Mouse (Mus musculus) midbrain, postnatal 0 days (tissue): ENCODE measurements around the gene Dennd5b. TPM values are rescaled to one million over a fixed set of nuclear protein-coding genes. Genes with fewer than 3 reads are reported as not detected.
A peak's percentile ranks its signal among the peaks of the same experiment; 100 is the strongest.

Experiments
- ATAC-seq: fragments of 200-750 bp; cut with Nextera tagmentation; 2 replicates; pipeline ENCODE4 v1.8.0; 2017; ENCODE audit warnings: moderate number of reproducible peaks, mild to moderate bottlenecking, moderate TSS enrichment, moderate library complexity; ENCODE audit not compliant: low FRiP score
- DNase-seq: peaks from one replicate; pipeline ENCODE4 v3.0.0-alpha.2; 2015; ENCODE audit warnings: low spot score
- H3K27ac ChIP-seq: fragments of 300-500 bp; sonication (generic); 2 replicates; pipeline ENCODE4 v1.5.1; 2014; ENCODE audit warnings: low read depth, mild to moderate bottlenecking, low read length, mixed read lengths
- H3K27me3 ChIP-seq: fragments of 300-500 bp; sonication (generic); 2 replicates; pipeline ENCODE4 v1.6.1; 2014; ENCODE audit warnings: low read length, control low read depth, mixed read lengths; ENCODE audit not compliant: insufficient read depth
- H3K36me3 ChIP-seq: fragments of 300-500 bp; sonication (generic); 2 replicates; pipeline ENCODE4 v1.6.1; 2014; ENCODE audit warnings: low read length, control low read depth, mixed read lengths; ENCODE audit not compliant: insufficient read depth
- H3K4me1 ChIP-seq: fragments of 300-500 bp; sonication (generic); 2 replicates; pipeline ENCODE4 v1.6.1; 2014; ENCODE audit warnings: mild to moderate bottlenecking, control low read depth, antibody characterized with exemption, low read length, mixed read lengths; ENCODE audit not compliant: insufficient read depth
- H3K4me2 ChIP-seq: fragments of 300-500 bp; sonication (generic); 2 replicates; pipeline ENCODE4 v1.6.1; 2014; ENCODE audit warnings: low read depth, mild to moderate bottlenecking, low read length, mixed read lengths; ENCODE audit not compliant: poor library complexity, severe bottlenecking
- H3K4me3 ChIP-seq: fragments of 300-500 bp; sonication (generic); 2 replicates; pipeline ENCODE4 v1.5.1; 2014; ENCODE audit warnings: low read depth, mild to moderate bottlenecking, low read length, moderate library complexity
- H3K9ac ChIP-seq: fragments of 300-500 bp; sonication (generic); replicated peaks from 2 replicates; pipeline ENCODE4 v1.6.1; 2014; ENCODE audit warnings: mild to moderate bottlenecking, low read length, moderate library complexity, mixed read lengths; ENCODE audit not compliant: poor library complexity, severe bottlenecking
- H3K9me3 ChIP-seq: fragments of 300-500 bp; sonication (generic); 2 replicates; pipeline ENCODE4 v1.6.1; 2016; ENCODE audit warnings: low read length, control low read depth
- CTCF ChIP-seq: IDR thresholded peaks from 2 replicates; pipeline ENCODE4 v1.5.1; 2016; ENCODE audit warnings: antibody characterized with exemption, mild to moderate bottlenecking
- WGBS: fragments of 180-500 bp; shearing (Covaris S2); extraction: QIAGEN DNeasy Blood & Tissue Kit; methylation state at CpG from one replicate; pipeline ENCODE4 v1.1.7; 2014; 5-methylcytosine and 5-hydroxymethylcytosine counted together
- polyA plus RNA-seq: library from polyadenylated mRNA; unstranded; fragments of >200 nt; fragmentation: Nextera tagmentation; extraction: Ambion mirVana; gene quantifications from 2 replicates; pipeline ENCODE4 v1.2.1, GENCODE M21; 2015
- total RNA-seq: library from RNA; depleted of rRNA; stranded (reverse); fragments of >200 nt; gene quantifications from 2 replicates; pipeline ENCODE4 v1.2.3, GENCODE M21; 2014

Gene Dennd5b
- total and polyA plus RNA-seq, 2 experiments from 2014 or later = 11.0 to 47.1 TPM

- Histone ChIP-seq H3K9ac (no peak overlapping the region), H3K4me2 (no peak overlapping the region), H3K4me1 (no peaks in the 10 kb centered on the region), H3K27ac (no peak overlapping the region), H3K27me3 (no peaks in the 10 kb centered on the region), H3K36me3 (no peaks in the 10 kb centered on the region), H3K9me3 (no peaks in the 10 kb centered on the region), H3K4me3 (no peak overlapping the region)
- ATAC-seq = no peak
- peak; percentile 24 for DNase-seq
- 71% methylated on average over 4 of the region's 4 CpGs for WGBS
- peak; percentile 55 for TF ChIP-seq CTCF
Observed at GRCm38 (mm10) chr6:149126675-149127074, 25.2 kb upstream of the Dennd5b start.

- no peaks in the 10 kb centered on the region for H3K4me1 ChIP-seq
- no peaks in the 10 kb centered on the region for H3K27me3 ChIP-seq
- DNase-seq (no peak), ATAC-seq (no peak)
- H3K27ac ChIP-seq = no peak overlapping the region
- no peak overlapping the region for H3K4me2 ChIP-seq
- H3K4me3 ChIP-seq = no peak overlapping the region
- no peaks in the 10 kb centered on the region for H3K9me3 ChIP-seq
- 92% methylated on average over 3 of the region's 3 CpGs for WGBS
- H3K9ac ChIP-seq = no peak overlapping the region
- no peak for TF ChIP-seq CTCF
- no peaks in the 10 kb centered on the region for H3K36me3 ChIP-seq
Observed at GRCm38 (mm10) chr6:149123042-149123441, 21.6 kb upstream of the Dennd5b start.

GRCm38 (mm10) chr6:149119853-149120252 lies 18.4 kb upstream of the Dennd5b start:
- Histone ChIP-seq H3K4me3 (no peak overlapping the region), H3K27me3 (no peaks in the 10 kb centered on the region), H3K4me2 (no peak overlapping the region), H3K4me1 (no peaks in the 10 kb centered on the region), H3K9ac (no peak overlapping the region), H3K27ac (no peak overlapping the region), H3K9me3 (no peaks in the 10 kb centered on the region), H3K36me3 (no peaks in the 10 kb centered on the region)
- ATAC-seq (peak; percentile 52; the same call in 1 of the 2 replicates), DNase-seq (peak; percentile 85)
- TF ChIP-seq CTCF = peak; percentile 90
- 38% methylated on average over 2 of the region's 2 CpGs for WGBS

GRCm38 (mm10) chr6:149118935-149119334 lies 17.5 kb upstream of the Dennd5b start:
- Histone ChIP-seq H3K27me3 (no peaks in the 10 kb centered on the region), H3K9ac (no peak overlapping the region), H3K27ac (no peak overlapping the region), H3K4me3 (no peak overlapping the region), H3K4me2 (no peak overlapping the region), H3K36me3 (no peaks in the 10 kb centered on the region), H3K4me1 (no peaks in the 10 kb centered on the region), H3K9me3 (no peaks in the 10 kb centered on the region)
- DNase-seq (no peak), ATAC-seq (no peak)
- no peak for TF ChIP-seq CTCF
- WGBS = 82% methylated on average over 2 of the region's 2 CpGs

- DNase-seq (no peak), ATAC-seq (no peak)
- H3K9ac ChIP-seq = no peak overlapping the region
- no peak for TF ChIP-seq CTCF
- H3K4me3 ChIP-seq = no peak overlapping the region
- H3K9me3 ChIP-seq = no peaks in the 10 kb centered on the region
- no peaks in the 10 kb centered on the region for H3K27me3 ChIP-seq
- H3K4me1 ChIP-seq = no peaks in the 10 kb centered on the region
- H3K27ac ChIP-seq = no peak overlapping the region
- no peak overlapping the region for H3K4me2 ChIP-seq
- no peaks in the 10 kb centered on the region for H3K36me3 ChIP-seq
Observed at GRCm38 (mm10) chr6:149116992-149117391, 15.5 kb upstream of the Dennd5b start.

GRCm38 (mm10) chr6:149108909-149109308 lies 7.4 kb upstream of the Dennd5b start:
- ATAC-seq (no peak), DNase-seq (no peak)
- no peaks in the 10 kb centered on the region for H3K4me1 ChIP-seq
- H3K4me2 ChIP-seq = no peak overlapping the region
- H3K27ac ChIP-seq = no peak overlapping the region
- no peak overlapping the region for H3K4me3 ChIP-seq
- no peaks in the 10 kb centered on the region for H3K9me3 ChIP-seq
- WGBS = 78% methylated on average over 2 of the region's 2 CpGs
- H3K27me3 ChIP-seq = no peaks in the 10 kb centered on the region
- no peaks in the 10 kb centered on the region for H3K36me3 ChIP-seq
- H3K9ac ChIP-seq = no peak overlapping the region
- no peak for TF ChIP-seq CTCF
